Comparison of ENCODE assay signal across 1 mouse cellular context in the genomic region with DNA sequence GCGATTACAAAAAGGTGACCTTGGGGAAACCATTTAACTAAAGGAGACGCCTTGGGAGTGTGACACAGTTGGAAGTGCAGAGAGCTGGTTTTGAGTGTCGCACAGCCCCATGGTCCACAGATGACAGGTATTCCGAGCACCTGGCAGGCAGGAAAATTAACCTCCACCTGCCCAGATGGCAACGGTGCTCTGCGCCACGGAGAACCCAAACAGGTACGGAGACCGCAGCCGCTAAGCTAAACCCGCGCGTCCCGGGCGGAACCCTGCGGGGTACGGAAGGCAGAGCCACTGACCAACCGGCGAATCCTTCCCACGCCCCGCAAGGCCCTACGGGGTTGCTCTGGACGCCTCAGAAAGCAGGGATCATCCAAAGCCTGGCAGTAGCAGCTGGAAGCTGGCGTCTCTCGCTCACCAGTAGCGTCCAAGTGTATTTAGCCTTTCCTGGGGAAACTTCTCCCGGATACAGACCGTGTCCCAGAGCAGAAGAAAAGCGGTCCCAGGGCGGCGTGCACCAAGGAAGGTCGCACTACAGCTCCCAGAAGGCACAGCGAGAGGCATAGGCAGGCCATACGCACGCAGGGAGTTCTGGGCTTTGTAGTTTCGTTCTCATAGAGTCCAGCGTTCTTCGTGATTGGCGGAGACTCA.
TF ChIP-seq lines count a peak whose summit lies in the region.

A gene (minus strand): TSS at position 536 of the 645 bp plus-strand sequence.

TF ChIP-seq in CH12.LX, 34 proteins besides CTCF, POLR2A, EP300 and RAD21 (continued from another document):
- no peak for TF ChIP-seq SMC3 (IDR thresholded peaks at IDR 0.05; ENCODE audit: low read depth, low read length)
- TF ChIP-seq JUND (conservative IDR thresholded peaks at IDR 0.05; ENCODE audit: low read depth, low read length): no peak
- TF ChIP-seq USF1 (IDR thresholded peaks at IDR 0.05; ENCODE audit: low read depth, low read length): no peak
